Mouse (Mus musculus): Measurements from ENCODE around the gene Cd200r3.

GRCm38 (mm10) chr16:44932016-44932415 lies 11.5 kb upstream of the Cd200r3 start:
- TF ChIP-seq EP300 (optimal IDR thresholded peaks at IDR 0.05) (no peak), CTCF (IDR thresholded peaks at IDR 0.05; ENCODE audit: low read depth) (no peak)

Data from stomach, postnatal 0 days (tissue).